Mouse (Mus musculus): Measurements from ENCODE around the gene Slc29a4.

Gene Slc29a4

GRCm38 (mm10) chr5:142692248-142692647 lies at the start of gene Slc29a4:
Slc29a4 (plus strand) TSS chr5:142692512.
- DNase-seq (ENCODE audit: low spot score): no peak

GRCm38 (mm10) chr5:142648162-142648561 lies 44.1 kb upstream of the Slc29a4 start:
- DNase-seq (ENCODE audit: low spot score): no peak

- DNase-seq (ENCODE audit: low spot score): no peak
Observed at GRCm38 (mm10) chr5:142649460-142650050, 42.8 kb upstream of the Slc29a4 start.

- DNase-seq (ENCODE audit: low spot score): no peak
Observed at GRCm38 (mm10) chr5:142650390-142650789, 41.9 kb upstream of the Slc29a4 start.

- DNase-seq (ENCODE audit: low spot score): no peak
Observed at GRCm38 (mm10) chr5:142650794-142651497, 41.4 kb upstream of the Slc29a4 start.

- no peak for DNase-seq (ENCODE audit: low spot score)
Observed at GRCm38 (mm10) chr5:142652266-142652665, 40.0 kb upstream of the Slc29a4 start.

- no peak for DNase-seq (ENCODE audit: low spot score)
Observed at GRCm38 (mm10) chr5:142660656-142661434, 31.5 kb upstream of the Slc29a4 start.

GRCm38 (mm10) chr5:142667921-142668320 lies 24.4 kb upstream of the Slc29a4 start:
- no peak for DNase-seq (ENCODE audit: low spot score)

GRCm38 (mm10) chr5:142668556-142669263 lies 23.6 kb upstream of the Slc29a4 start:
- DNase-seq (ENCODE audit: low spot score): no peak

GRCm38 (mm10) chr5:142669726-142670125 lies 22.6 kb upstream of the Slc29a4 start:
- no peak for DNase-seq (ENCODE audit: low spot score)

GRCm38 (mm10) chr5:142673082-142673481 lies 19.2 kb upstream of the Slc29a4 start:
- DNase-seq (ENCODE audit: low spot score): no peak

GRCm38 (mm10) chr5:142678141-142678571 lies 14.2 kb upstream of the Slc29a4 start:
- no peak for DNase-seq (ENCODE audit: low spot score)

- DNase-seq (ENCODE audit: low spot score): no peak
Observed at GRCm38 (mm10) chr5:142679065-142679464, 13.2 kb upstream of the Slc29a4 start.

GRCm38 (mm10) chr5:142681911-142682310 lies 10.4 kb upstream of the Slc29a4 start:
- no peak for DNase-seq (ENCODE audit: low spot score)

GRCm38 (mm10) chr5:142682529-142682928 lies 9.8 kb upstream of the Slc29a4 start:
- DNase-seq (ENCODE audit: low spot score): no peak

GRCm38 (mm10) chr5:142688866-142689265 lies 3.4 kb upstream of the Slc29a4 start:
- no peak for DNase-seq (ENCODE audit: low spot score)

GRCm38 (mm10) chr5:142690343-142690742 lies 2.0 kb upstream of the Slc29a4 start:
- no peak for DNase-seq (ENCODE audit: low spot score)

GRCm38 (mm10) chr5:142692971-142693737 lies 842 bp downstream of the Slc29a4 start:
- DNase-seq (ENCODE audit: low spot score): no peak

- no peak for DNase-seq (ENCODE audit: low spot score)
Observed at GRCm38 (mm10) chr5:142693738-142694430, 1.6 kb downstream of the Slc29a4 start.

GRCm38 (mm10) chr5:142694627-142695340 lies 2.5 kb downstream of the Slc29a4 start:
- peak; percentile 86 for DNase-seq (ENCODE audit: low spot score)
